In genomic region chr17:70817862-70818451, GRCm38 (mm10) we compare ENCODE assay signal across 9 mouse cellular contexts. TPM values are rescaled to one million over a fixed set of nuclear protein-coding genes. Genes with fewer than 3 reads are reported as not detected.
DNase-seq lines count a peak whose midpoint lies in the region; ATAC-seq lines count a peak whose summit lies in the region.
"Had no signal": no experiment of that assay in that cellular context is flagged by ENCODE, and none has a peak within 500 bp of the region (broad histone marks: within the 10 kb centered on the region; RNA-seq: fewer than 3 reads in every experiment).

No protein-coding gene starts in this region.

- peak overlapping the region; percentile 89 for H3K4me2 ChIP-seq in embryonic facial prominence, embryonic 11.5 days (ENCODE audit: low read depth, low read length)
- peak overlapping the region; percentile 90 for H3K4me2 ChIP-seq in hindbrain, embryonic 13.5 days
- H3K4me2 ChIP-seq in liver, embryonic 16.5 days (ENCODE audit: low read depth, low read length) = peak overlapping the region; percentile 53

- H3K9me3 ChIP-seq in embryonic facial prominence, embryonic 11.5 days (replicated peaks; ENCODE audit: control insufficient read depth, low read length) = no peaks in the 10 kb centered on the region
- H3K9me3 ChIP-seq in hindbrain, embryonic 13.5 days = no peaks in the 10 kb centered on the region
- no peaks in the 10 kb centered on the region for H3K9me3 ChIP-seq in liver, embryonic 16.5 days (replicated peaks; ENCODE audit: control insufficient read depth, low read length)

- no peaks in the 10 kb centered on the region for H3K4me1 ChIP-seq in embryonic facial prominence, embryonic 11.5 days (ENCODE audit: control insufficient read depth, insufficient read depth, low read length)
- peaks cover 12% of the 10 kb centered on the region for H3K4me1 ChIP-seq in hindbrain, embryonic 13.5 days (replicated peaks)
- no peaks in the 10 kb centered on the region for H3K4me1 ChIP-seq in liver, embryonic 16.5 days (ENCODE audit: control insufficient read depth, low read depth, low read length)

- H3K27ac ChIP-seq in embryonic facial prominence, embryonic 11.5 days (replicated peaks; ENCODE audit: low read depth, low read length) = no peak overlapping the region
- H3K27ac ChIP-seq in hindbrain, embryonic 13.5 days = no peak overlapping the region
- H3K27ac ChIP-seq in liver, embryonic 16.5 days (ENCODE audit: low read length) = no peak overlapping the region

- no peaks in the 10 kb centered on the region for H3K36me3 ChIP-seq in embryonic facial prominence, embryonic 11.5 days (replicated peaks; ENCODE audit: control insufficient read depth, insufficient read depth, low read depth, low read length)
- H3K36me3 ChIP-seq in hindbrain, embryonic 13.5 days = no peaks in the 10 kb centered on the region
- H3K36me3 ChIP-seq in liver, embryonic 16.5 days (ENCODE audit: control insufficient read depth, insufficient read depth) = no peaks in the 10 kb centered on the region

- H3K4me3 ChIP-seq in embryonic facial prominence, embryonic 11.5 days (ENCODE audit: low read depth, low read length) = peak overlapping the region; percentile 47
- H3K4me3 ChIP-seq in hindbrain, embryonic 13.5 days = peak overlapping the region; percentile 52
- H3K4me3 ChIP-seq in liver, embryonic 16.5 days (ENCODE audit: low read depth, low read length) = peak overlapping the region; percentile 45
- H3K4me3 ChIP-seq: myocyte had no signal

- peak; percentile 59; the same call in 1 of the 2 replicates for ATAC-seq in embryonic facial prominence, embryonic 11.5 days (replicated peaks; ENCODE audit: insufficient number of reproducible peaks, low FRiP score, low TSS enrichment, low read depth)
- peak; percentile 84 for ATAC-seq in hindbrain, embryonic 13.5 days (ENCODE audit: low FRiP score)
- ATAC-seq in liver, embryonic 16.5 days (ENCODE audit: low read depth) = no peak
- no peak for ATAC-seq in frontal cortex, adult (ENCODE audit: low TSS enrichment)

- peaks cover 10% of the 10 kb centered on the region for H3K27me3 ChIP-seq in embryonic facial prominence, embryonic 11.5 days (ENCODE audit: control insufficient read depth, insufficient read depth, low read length)
- H3K27me3 ChIP-seq in hindbrain, embryonic 13.5 days = peaks cover 43% of the 10 kb centered on the region
- H3K27me3 ChIP-seq in liver, embryonic 16.5 days (ENCODE audit: control insufficient read depth, insufficient read depth, low read depth, low read length) = peaks cover 27% of the 10 kb centered on the region

- WGBS in embryonic facial prominence, embryonic 11.5 days = 1% methylated on average over 46 of the region's 51 CpGs
- WGBS in hindbrain, embryonic 13.5 days = 2% methylated on average over 51 of the region's 51 CpGs
- 2% methylated on average over 50 of the region's 51 CpGs for WGBS in liver, embryonic 16.5 days (ENCODE audit: insufficient replicate concordance)

- DNase-seq in lung, postnatal 10 days = peak; percentile 11
- no peak for DNase-seq in lung, postnatal 14 days
- DNase-seq in embryonic facial prominence, embryonic 11.5 days (ENCODE audit: low spot score) = peak; percentile 64
- peak; percentile 62 for DNase-seq in testis, postnatal 10 days (ENCODE audit: low spot score)
- no peak for DNase-seq in layer of hippocampus, adult 18-20 months (ENCODE audit: low spot score in 2 of 2)

- H3K9ac ChIP-seq in embryonic facial prominence, embryonic 11.5 days (replicated peaks; ENCODE audit: low read length) = peak overlapping the region; percentile 56
- H3K9ac ChIP-seq in hindbrain, embryonic 13.5 days = peak overlapping the region; percentile 73
- no peak overlapping the region for H3K9ac ChIP-seq in liver, embryonic 16.5 days (ENCODE audit: low read depth, low read length)

RNA-seq across cellular contexts. Expression of gene Tgif1, which starts 35.4 kb away (rescaled TPM):
- polyA plus RNA-seq in embryonic facial prominence, embryonic 11.5 days (2014; fragmentation: Nextera tagmentation; extraction: Ambion mirVana) = 92.4 and 96.5 TPM in 2 replicates
- polyA plus RNA-seq in hindbrain, embryonic 13.5 days (2015; fragmentation: Nextera tagmentation; extraction: Ambion mirVana) = 26.4 TPM in 2 replicates
- polyA plus RNA-seq in liver, embryonic 16.5 days (2015; fragmentation: Nextera tagmentation; extraction: Ambion mirVana) = 8.9 and 9.0 TPM in 2 replicates
- total RNA-seq in layer of hippocampus, adult 18-20 months (2021) = 1 to 10 TPM; 1.0 to 3.6 TPM

Comparison
In these comparisons a context has a peak if more than half of its experiments do, and no peak if none do; other contexts are left out.
1. DNase-seq: peak in lung, postnatal 10 days (single experiment), embryonic facial prominence, embryonic 11.5 days (single experiment) and testis, postnatal 10 days (single experiment); none in lung, postnatal 14 days (single experiment) and layer of hippocampus, adult 18-20 months (0 of 2).
2. ATAC-seq: peak in embryonic facial prominence, embryonic 11.5 days (single experiment) and hindbrain, embryonic 13.5 days (single experiment); none in liver, embryonic 16.5 days (single experiment) and frontal cortex, adult (single experiment).
3. Peak in every context shown above with its lines, with median percentiles within 50 percentile points of each other: H3K4me2 ChIP-seq and H3K4me3 ChIP-seq.